Mouse (Mus musculus): ENCODE results near the gene Atxn1.

GRCm38 (mm10) chr13:45514832-45515422 is 449.9 kb downstream of the Atxn1 start:
- TF ChIP-seq CTCF (IDR thresholded peaks at IDR 0.05; ENCODE audit: low read depth, low read length) (no peak), POLR2A (IDR thresholded peaks at IDR 0.05; ENCODE audit: borderline replicate concordance, low read depth, low read length) (no peak)
